Mouse (Mus musculus): ENCODE data around the gene Gm4737. TPM values are rescaled to one million over a fixed set of nuclear protein-coding genes. Genes with fewer than 3 reads are reported as not detected.
A peak's percentile ranks its signal among the peaks of the same experiment; 100 is the strongest.
"Not testable (repeated sequence)": the region's sequence is repeated elsewhere in the genome, so short reads cannot be mapped to it uniquely, and the experiment has no call there.

Gm4737 gene
- total RNA-seq (2022): 10 to 100 TPM; 14.5 to 15.2 (median 14.8) TPM

GRCm38 (mm10) chr16:46154832-46155231, at the start of gene Gm4737:
TSS of gene Gm4737 (minus strand) at chr16:46155077.
- not testable (repeated sequence) for DNase-seq (ENCODE audit: low spot score in 2 of 2)

DNA sequence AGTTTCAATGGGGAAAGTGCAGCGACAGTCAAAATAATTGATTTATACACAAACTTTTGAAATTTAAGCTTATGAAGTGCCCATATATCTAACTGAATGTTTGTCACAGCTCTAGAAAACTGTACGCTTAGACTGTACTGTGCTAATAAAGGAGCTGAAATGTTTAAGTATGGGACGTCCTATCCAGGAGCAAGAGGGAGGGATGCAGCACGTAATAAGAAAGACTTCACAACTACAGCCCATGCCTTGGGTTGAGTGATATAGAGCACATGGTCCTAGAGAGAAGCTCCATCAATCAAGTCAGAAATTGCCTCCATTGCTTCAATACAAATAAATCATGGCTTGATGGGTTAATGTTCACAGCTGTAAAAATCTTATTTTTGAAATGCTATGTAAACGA, 40.9 kb upstream of the Gm4737 start:
- no peak for DNase-seq (ENCODE audit: low spot score in 2 of 2)

GRCm38 (mm10) chr16:46183096-46183495, 28.2 kb upstream of the Gm4737 start:
- no peak for DNase-seq (ENCODE audit: low spot score in 2 of 2)

DNA sequence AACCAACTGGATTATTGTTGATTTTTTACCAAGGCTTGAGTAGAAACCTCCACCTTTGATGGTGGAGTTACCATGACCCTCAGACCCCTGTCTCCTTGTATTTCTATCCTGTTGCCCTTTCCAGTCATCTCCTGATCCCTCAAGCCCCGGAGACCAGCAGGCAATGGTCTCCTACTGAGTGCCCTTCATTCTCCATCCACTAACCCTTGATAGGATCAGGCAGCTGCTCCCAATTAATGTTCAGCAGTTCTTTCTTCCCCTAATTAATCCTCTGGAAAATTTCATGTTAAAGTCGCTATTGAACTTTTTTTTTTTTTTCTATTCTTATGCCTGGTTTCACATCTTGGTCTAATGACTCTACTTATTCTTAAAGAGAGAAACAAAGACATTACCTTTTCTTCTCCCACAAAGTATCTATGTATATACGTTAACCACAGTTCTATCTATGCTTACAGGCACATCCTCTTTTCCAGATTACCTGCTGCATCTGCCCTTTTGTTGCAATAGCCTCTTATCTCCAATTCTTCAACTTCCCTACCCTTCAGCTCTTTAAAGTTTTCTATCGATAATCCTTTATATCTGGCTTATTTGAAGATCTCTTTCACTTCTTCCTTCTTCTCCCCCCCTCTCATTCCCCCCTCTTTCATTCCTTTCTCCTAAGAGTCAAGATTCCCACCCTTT, 23.4 kb upstream of the Gm4737 start:
- DNase-seq (ENCODE audit: low spot score in 2 of 2): no peak

GRCm38 (mm10) chr16:46173039-46173438, 18.2 kb upstream of the Gm4737 start:
- peak in 1 of 2 experiments; percentile 20 for DNase-seq (ENCODE audit: low spot score in 2 of 2)

DNA sequence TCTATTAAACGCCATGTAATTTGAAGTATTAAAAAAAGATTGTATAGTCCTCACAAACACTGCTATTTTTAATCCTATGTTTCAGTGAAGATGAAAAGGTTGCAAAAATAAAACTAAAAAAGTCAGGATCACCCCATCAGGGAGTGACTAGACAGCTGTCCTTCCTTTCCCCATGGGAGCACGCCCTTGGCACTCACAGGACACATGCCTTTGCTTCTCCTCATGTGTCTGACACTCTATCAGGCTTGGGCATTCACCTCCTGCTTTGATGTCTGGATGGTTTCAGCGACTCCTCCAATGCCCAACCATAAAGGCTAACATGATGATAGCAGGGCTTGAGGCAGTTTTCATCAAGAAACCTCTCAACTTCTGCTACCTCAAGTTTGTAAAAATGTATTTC, 12.1 kb upstream of the Gm4737 start:
- DNase-seq (ENCODE audit: low spot score in 2 of 2): no peak

DNA sequence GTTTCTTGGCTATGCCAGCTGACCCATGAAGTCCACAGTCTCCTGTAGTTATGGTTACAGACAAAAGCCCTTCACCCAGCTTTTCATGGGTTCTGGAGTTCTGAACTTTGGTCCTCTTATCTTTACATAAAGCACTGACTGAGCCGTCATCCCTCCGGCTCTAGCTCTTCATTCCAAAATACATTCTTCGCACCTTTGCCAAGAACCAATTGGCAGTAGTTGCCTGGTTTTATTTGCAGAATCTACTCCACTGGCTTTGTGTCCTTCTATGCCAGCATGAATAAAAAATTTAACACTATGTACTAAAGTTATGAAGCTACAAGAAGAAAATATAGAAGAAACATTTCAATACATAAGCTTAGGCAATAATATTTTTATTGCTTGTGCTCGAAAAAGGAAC, 10.4 kb upstream of the Gm4737 start:
- DNase-seq (ENCODE audit: low spot score in 2 of 2): no peak

DNA sequence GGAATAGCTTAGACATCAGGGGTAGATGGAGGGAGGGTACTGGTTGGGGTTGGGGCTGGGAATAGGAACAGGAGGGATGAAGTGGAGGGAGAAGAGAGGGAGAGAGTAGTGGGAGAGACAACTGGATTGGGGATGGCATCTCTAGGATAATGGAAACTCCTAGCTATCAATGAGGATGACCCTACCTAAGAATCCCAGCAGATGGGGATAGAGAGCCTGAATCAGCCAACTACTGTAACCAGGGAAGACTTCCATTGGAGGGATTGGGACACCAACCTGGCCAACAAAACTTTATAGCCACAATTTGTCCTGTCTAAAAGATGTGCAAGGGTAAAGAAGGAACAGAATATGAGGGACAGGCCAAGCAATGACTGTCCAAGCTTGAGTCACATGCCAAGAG, 3.7 kb downstream of the Gm4737 start:
- DNase-seq (ENCODE audit: low spot score in 2 of 2): no peak

- DNase-seq (ENCODE audit: low spot score in 2 of 2): no peak
These were observed 6.1 kb downstream of the Gm4737 start for GRCm38 (mm10) chr16:46148661-46149341.

DNA sequence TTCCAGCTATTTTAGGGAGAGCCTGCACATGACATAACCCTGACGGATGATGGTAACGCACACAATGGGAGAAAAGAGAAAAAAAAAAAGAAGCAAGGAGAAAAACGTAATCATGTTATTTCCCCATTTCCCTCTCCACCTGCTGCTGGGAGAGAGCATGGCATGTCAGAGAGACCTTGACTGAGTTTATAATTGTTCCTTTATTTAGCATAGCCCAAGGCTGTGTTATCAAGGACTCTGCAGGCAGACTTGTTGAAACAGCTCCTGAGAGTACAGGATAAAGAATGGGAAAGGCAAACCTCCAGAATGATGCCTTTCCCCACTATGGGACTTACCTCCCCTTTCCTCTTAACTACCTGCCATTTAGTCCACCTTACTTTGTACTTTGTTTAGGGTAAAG, 7.9 kb downstream of the Gm4737 start:
- no peak for DNase-seq (ENCODE audit: low spot score in 2 of 2)

DNA sequence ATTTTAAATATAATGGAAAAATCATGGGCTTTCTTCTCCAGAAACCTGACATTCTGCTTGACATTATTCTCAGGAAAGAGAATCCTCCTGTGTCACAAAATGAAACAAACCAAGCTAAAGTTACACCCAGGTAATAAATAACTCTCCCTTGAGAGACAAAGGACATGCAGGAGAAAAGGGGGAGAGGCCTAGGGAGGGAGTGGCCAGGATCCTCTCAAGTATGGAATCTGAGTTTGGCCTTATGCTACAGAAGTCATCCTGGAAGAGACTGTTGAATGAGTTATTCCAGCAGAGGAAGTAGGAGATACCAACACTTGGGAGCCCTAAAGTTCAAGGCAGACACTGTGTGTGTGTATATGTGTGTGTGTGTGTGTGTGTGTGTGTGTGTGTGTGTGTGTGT, 32.6 kb downstream of the Gm4737 start:
- DNase-seq (ENCODE audit: low spot score in 2 of 2): no peak

- peak in 1 of 2 experiments; percentile 5 for DNase-seq (ENCODE audit: low spot score in 2 of 2)
These were observed 33.5 kb downstream of the Gm4737 start for GRCm38 (mm10) chr16:46121420-46121819.

DNA sequence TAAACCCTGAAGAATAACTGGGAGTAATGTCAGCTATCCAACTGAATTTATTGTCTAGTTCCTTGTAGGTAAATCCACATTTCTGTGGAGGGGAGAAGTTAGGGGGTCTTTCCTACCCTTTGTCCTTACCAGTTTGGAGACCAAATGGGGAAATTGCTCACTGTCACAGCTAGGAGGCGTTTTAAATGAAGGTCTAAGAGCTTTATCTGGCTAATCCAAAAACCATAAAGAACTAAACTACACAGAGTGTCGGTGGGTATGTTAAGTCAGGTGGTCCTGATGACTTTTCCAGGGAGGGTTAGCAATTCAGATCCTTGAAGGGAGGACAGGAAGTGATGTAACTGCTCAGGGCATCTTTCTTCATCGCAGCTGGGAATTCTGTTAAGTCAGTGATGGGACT, 34.3 kb downstream of the Gm4737 start:
- no peak for DNase-seq (ENCODE audit: low spot score in 2 of 2)

DNA sequence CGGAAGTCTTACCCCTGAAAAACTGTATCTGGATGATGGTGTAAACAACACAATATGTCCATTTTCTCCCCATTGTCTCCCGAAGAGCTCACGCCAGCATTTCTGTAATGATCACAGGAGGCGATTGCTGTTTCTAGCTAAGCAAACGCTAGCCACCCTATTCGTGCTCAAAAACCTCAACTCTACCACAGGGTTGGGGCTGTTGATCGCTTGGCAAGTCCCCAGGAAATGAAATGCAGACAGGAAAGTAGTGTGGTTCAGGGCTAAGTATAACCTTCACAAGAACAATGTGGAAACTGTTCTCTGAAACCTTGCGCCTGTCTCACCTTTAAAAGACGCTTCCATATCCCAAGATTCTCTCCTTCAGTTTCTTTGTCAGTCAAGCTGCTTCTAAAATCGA, 34.9 kb downstream of the Gm4737 start, which contains the start of gene Cd96:
Cd96 (minus strand) TSS at position 232 of the 400 bp plus-strand sequence.
- no peak for DNase-seq (ENCODE audit: low spot score in 2 of 2)

- DNase-seq (ENCODE audit: low spot score in 2 of 2): no peak
These were observed 37.2 kb downstream of the Gm4737 start for GRCm38 (mm10) chr16:46117645-46118044.

- DNase-seq (ENCODE audit: low spot score in 2 of 2): no peak
These were observed 40.1 kb downstream of the Gm4737 start for GRCm38 (mm10) chr16:46114727-46115126.

- peak in 1 of 2 experiments; percentile 19 for DNase-seq (ENCODE audit: low spot score in 2 of 2)
These were observed 45.3 kb downstream of the Gm4737 start for GRCm38 (mm10) chr16:46109536-46109935.

DNA sequence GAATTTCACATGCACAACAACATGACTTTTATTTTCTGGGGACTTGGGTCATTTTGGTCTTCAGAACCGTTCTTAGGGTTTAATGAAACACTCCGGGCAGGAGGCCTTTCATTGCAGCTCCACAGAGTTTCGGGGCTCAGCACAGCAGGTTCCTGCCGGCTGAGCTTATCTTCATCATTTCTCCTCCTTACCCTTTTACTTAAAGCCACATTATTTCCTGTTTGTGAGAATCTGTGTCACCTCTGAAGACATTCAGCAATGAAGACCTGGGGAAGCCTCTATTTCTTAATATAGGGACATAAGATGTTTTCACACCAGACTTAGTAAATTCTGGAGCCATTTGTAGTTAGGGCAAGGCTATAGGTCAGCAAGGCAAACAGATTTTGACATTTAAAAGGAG, 47.4 kb downstream of the Gm4737 start:
- no peak for DNase-seq (ENCODE audit: low spot score in 2 of 2)

DNA sequence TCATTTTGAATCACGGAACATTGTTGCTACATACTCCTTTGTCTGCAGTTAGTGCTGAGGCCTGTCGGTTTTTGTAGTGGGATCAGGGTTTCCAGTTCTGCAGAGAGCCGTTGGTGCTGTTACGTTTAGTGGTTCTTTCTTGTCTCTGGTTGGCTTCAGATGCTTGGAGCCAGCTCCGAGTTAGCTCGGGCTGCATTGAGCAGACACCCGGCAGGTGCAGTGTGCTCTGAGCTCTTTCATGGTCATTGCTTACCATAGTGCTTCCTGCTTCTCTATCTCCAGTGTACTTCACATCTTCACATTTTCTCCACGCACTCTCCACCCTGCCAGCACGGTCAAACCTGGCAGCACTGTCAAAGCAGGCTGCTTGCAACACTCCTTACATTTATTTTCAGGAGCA, 50.4 kb downstream of the Gm4737 start:
- DNase-seq (ENCODE audit: low spot score in 2 of 2): no peak

All from left cerebral cortex, adult 8-10 months (tissue).